Mouse (Mus musculus) R1 (cell line): ENCODE results near the gene Mlxip.

Source experiments
- DNase-seq: peaks from one replicate; pipeline ENCODE4 v3.0.0-alpha.2; 2018; ENCODE audit warnings: low read depth, low spot score

Gene Mlxip

GRCm38 (mm10) chr5:123394303-123394956 is at the start of gene Mlxip:
TSS of gene Mlxip (plus strand) at chr5:123394798.
- peak; percentile 98 for DNase-seq

DNA sequence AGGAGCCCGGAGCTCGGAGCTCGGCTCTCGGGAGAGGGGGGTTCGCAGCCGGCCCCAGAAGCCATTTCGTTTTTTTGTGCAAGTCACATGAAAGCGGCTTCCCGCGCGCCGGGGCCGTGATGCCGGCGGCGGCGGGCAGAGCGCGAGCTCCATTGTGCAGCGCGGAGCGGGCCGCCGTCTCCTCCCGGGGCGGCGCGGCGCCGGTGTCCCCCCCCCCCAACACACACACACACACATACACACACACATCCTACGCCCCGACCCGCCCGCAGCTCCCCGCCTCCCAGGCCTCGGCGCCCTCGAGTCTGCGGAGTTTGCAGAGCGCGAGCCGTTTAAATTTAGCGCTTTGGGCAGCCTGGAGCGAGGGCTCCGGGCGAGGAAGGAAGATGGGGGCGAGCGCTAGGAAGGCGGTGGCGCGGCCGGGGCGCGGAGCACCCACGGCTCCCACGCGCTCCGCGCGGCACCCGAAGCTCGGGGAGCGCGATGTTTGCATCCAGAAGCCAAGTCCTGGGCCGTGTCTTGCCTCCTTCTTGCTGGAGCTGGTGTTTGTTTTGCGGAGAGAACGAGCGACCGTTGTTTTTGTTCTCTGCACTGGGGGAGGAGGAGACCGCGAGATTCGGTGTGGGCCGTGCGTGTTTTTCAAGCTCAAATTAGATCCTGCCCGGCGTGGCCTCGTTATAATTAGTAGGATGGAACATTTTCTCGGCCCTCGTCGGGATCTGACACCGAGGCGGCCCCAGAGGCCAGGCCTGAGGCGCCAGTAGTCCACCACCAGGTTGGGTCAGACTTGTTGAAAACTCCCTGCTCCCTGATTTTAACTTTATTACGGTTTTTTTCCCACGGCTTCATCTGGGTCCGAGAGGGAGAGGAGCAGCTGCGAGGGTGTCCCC is 49.4 kb upstream of the Mlxip start:
- peak; percentile 66 for DNase-seq

GRCm38 (mm10) chr5:123345853-123346654 is 48.5 kb upstream of the Mlxip start:
- no peak for DNase-seq

DNA sequence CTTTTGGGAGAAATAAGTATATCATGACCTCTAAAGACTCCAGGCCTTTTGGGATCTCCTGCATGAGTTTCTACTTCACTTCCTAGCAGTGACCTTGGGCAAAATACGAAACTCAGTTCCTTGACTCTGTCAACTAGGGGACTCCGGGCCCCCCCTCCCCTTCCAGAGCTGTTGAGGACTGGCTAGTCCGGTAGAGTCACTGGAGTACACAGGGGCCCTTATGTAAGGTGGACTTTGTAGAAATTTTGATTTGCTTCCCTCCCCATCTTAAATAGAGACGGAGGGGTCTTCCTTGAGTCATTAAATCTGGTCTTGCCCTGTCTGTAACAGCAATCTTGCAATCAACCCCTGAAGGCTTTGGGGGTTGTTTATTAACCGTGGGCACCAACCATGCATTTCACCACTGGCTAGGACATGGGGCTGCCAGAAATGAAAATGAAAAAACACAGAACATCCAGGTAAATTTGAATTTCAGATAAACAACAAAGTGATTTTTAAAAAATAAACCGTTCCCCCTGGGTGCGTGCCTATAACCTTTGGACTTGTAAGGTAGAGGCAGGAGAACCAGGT is 47.8 kb upstream of the Mlxip start:
- DNase-seq = no peak

GRCm38 (mm10) chr5:123347985-123348384 is 46.6 kb upstream of the Mlxip start:
- DNase-seq = no peak

- DNase-seq = peak; percentile 84
Measured at GRCm38 (mm10) chr5:123350386-123350785, 44.2 kb upstream of the Mlxip start.

DNA sequence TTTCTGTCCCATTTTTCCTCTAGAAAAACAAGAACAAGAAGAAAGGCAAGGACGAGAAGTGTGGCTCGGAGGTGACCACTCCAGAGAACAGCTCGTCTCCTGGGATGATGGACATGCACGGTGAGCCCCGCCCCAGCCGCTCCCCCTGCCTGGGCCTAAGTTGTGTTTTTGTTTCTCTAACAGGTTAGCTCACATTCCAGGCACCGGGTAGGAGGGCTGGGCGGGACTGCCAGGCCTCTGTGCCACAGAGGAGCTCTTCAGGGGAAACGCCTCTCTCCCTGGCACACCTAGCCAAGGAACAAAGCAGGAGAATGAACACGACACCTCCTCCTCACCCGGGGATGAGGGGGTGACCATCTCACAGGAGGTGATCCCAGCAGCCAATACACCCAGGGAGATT is 38.7 kb upstream of the Mlxip start:
- peak; percentile 82 for DNase-seq

DNA sequence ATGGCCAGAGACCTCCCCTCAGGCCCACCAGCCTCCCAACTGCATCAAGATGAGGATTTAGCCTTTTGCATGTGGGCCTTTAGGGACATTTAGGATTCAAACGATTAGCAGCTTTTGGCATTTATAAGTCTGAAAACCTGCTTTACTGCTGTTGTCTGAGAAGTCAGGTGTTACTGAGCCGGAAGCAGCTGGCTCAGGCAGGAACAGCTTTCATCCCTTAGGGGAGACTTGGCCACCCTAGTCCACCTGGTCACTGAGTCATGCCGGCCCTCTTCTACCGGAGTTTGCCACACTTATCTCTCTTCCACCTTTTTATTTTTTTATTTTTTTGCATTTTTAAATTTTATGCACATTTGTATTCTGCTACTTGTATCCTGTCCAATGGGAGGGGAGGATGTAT is 37.3 kb upstream of the Mlxip start:
- no peak for DNase-seq

- no peak for DNase-seq
Measured at GRCm38 (mm10) chr5:123359431-123359830, 35.2 kb upstream of the Mlxip start.

DNA sequence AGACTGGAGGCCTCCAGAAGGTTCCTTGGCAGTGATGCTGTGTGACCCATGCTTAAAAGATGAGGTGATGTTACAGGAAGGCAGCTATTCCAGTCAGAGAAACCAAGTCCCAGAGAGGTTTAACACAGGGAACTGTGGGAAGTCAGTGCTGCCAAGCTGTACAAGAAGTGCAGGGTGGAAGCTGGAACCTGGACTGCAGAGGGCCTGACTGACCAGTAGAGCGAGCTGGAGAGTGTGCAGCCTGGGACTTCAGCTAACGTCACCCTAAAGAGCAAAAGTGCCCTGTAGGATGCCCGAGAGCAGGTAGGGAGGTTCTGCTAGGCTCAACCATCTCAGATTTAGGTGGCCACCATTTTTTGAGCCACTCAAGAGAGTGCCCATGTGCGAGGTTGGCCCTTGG is 31.7 kb upstream of the Mlxip start:
- DNase-seq = no peak

GRCm38 (mm10) chr5:123364302-123364971 is 30.2 kb upstream of the Mlxip start:
- no peak for DNase-seq

DNA sequence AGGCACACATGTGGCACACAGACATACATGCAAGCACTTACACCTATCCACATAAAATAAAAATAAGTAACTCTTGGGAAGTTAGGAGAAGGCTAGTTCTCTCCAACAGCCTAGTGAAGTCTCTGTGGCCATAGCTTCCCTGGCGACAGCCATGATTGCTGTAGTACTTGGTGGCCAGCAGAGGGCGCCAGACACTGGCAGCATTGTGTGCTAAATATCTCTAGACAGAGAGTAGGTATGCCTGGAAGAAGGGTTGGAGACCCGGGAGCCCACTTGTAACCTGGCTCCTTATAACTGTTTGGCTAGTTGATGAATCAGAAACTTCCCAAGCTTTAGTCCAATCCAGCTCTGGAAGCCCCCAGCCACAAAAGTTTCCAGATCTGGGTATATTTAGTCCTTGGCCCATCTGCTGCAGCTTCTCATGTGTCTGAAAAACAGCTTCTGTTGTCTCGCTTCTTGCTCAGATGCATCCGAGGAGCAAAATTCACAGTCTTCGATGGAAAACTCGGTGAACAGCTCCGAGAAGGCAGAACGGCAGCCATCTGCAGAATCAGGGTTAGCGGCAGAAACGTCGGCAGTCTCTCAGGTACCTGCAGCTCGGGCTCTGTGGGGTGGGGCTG is 25.6 kb upstream of the Mlxip start:
- DNase-seq = peak; percentile 79

DNA sequence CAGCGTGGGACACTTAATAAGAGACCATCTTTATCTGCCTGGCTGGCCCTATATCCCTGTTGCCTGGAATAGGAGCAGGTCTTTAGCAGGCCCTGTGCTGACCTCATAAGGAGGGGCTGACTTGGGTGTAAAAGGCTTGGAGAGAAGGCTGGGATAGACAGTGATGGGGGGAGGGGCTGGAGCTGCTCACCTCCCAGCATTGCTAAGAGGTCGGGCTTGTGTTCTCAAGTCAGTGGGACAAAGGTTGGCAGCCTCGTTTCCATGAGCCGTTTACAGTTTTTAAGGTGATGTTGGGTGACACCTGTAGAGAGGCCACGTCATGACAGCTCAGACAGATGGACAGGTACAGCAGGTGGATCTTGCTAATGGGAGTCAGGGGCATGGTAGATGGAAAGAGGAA is 24.5 kb upstream of the Mlxip start:
- no peak for DNase-seq

- DNase-seq = peak; percentile 93
Measured at GRCm38 (mm10) chr5:123375262-123375661, 19.3 kb upstream of the Mlxip start.

DNA sequence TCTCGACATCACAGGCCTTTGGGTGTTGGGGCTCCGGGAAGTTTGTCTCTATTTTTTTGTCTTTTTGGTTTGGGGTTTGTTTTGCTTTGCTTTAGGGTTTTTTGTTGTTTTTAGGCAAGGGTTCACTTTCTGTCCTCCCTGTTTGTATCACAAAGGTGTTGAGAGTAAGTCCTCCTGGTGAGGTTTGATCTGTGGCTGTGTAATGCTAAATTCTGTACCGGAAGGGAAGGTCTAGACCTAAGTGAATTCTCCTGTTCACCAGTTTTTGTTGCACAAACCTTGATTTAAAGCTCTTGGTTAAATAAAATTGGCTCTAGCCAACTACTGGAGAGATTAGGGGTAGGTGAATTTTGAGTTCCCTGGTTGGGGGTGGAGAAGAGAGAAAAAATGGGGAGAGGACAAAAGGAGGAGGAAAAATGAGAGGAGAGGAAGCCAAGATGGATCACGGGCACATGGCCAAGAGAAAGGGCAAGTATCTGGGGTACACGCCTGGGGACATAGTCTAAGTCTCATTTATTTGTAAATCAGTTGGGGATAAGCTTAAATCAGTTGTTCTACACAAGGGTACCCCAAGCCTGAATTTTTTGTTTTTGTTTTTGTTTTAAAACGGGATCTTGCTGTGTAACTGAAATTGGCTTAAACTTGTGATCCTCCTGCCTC is 18.7 kb upstream of the Mlxip start:
- DNase-seq = peak; percentile 97

GRCm38 (mm10) chr5:123376569-123376968 is 18.0 kb upstream of the Mlxip start:
- no peak for DNase-seq

GRCm38 (mm10) chr5:123377120-123377955 is 17.3 kb upstream of the Mlxip start:
- DNase-seq = peak; percentile 92

- DNase-seq = no peak
Measured at GRCm38 (mm10) chr5:123378712-123379111, 15.9 kb upstream of the Mlxip start.

DNA sequence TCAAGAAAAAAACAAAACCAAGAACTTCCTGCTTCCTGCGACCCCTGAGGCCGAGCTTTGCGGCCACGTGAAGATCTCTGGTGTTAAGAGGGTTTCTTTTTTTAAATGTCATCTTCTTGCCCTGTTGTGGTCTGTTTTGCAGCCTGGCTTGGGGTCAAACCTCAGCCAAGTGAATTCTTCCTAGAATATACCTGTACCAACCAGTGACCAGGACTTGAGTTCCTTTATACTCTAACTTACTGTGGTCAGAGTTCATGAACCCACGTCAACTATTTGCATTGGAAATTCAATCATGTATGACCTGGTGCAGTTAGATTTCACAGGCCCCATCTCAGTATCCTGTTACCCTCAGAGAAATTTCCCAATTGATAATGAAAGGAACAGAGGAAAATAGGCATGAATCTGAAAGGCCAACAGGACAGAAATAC is 15.1 kb upstream of the Mlxip start:
- no peak for DNase-seq
